Mouse (Mus musculus) stomach, postnatal 0 days (tissue): ENCODE measurements at regions not wholly inside any gene's neighbourhood (a gene's known extent, or its start where the extent isn't known, plus 50 kb on each side); places are given as distances from the start of the nearest gene placed in this dataset.

ENCODE experiments used
- CTCF ChIP-seq: IDR thresholded peaks from 2 replicates; pipeline ENCODE4 v1.5.1; 2016; ENCODE audit warnings: antibody characterized with exemption, low read depth, mild to moderate bottlenecking, moderate library complexity
- EP300 ChIP-seq: optimal IDR thresholded peaks from 2 replicates; pipeline ENCODE3; 2016; ENCODE audit warnings: antibody characterized with exemption

- no peak for TF ChIP-seq CTCF
- TF ChIP-seq EP300 = no peak
Measured at GRCm38 (mm10) chr11:71395631-71396030, 165.1 kb upstream of the Nlrp1b start.
